Mouse (Mus musculus) olfactory bulb, adult 2 months (tissue): ENCODE results near the gene Loxl4.

Experiments
- CTCF ChIP-seq: fragments of 200-500 bp; IDR thresholded peaks from 2 replicates; pipeline ENCODE4 v1.5.1; 2012; ENCODE audit warnings: low read depth, mild to moderate bottlenecking, low read length, moderate library complexity; ENCODE audit not compliant: insufficient read depth
- POLR2A ChIP-seq: fragments of 200-500 bp; IDR thresholded peaks from 2 replicates; pipeline ENCODE4 v1.6.1; 2012; ENCODE audit warnings: mild to moderate bottlenecking, low read depth, low read length, moderate library complexity; ENCODE audit not compliant: insufficient read depth

DNA sequence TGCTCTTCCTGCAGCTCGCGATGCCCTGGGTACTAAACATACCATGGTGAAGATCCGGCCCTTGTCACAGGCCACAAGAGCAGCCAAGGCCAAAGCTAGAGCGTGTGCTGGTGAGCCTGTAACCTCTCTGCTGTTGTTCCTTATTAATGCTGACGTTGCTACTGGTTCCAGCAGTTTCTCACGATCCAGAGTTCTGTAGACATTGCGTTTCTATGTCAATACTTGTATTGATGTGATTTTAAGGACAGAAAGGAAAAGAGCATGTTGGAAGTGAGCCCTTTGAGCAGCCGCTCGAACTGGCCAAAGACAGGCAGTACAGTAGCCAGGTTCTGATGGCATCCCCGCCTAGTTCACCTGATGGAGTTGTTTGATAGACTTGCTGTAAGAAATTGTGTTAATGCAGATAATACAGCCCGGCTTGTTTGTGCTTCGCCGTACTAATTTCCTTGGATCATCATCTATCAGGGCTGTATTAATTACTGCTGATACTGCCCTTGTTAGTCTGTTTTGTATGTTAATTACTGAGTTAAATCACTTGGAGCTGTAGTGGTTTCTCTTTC, 29.7 kb downstream of the Loxl4 start:
- TF ChIP-seq CTCF (no peak), POLR2A (no peak)
